Mouse (Mus musculus) G1E (cell line): Measurements from ENCODE around the gene Wfikkn2. TPM values are rescaled to one million over a fixed set of nuclear protein-coding genes. Genes with fewer than 3 reads are reported as not detected.

Experiments
- ATAC-seq: 2 replicates; pipeline ENCODE4 v1.8.0; 2016; ENCODE audit warnings: mild to moderate bottlenecking; ENCODE audit not compliant: insufficient number of reproducible peaks, poor library complexity, low FRiP score, severe bottlenecking; ENCODE audit errors: extremely low read depth
- DNase-seq: peaks from one replicate; pipeline ENCODE4 v3.0.0; 2012; ENCODE audit warnings: low spot score
- H3K27me3 ChIP-seq: 2 replicates; pipeline ENCODE4 v1.6.1; 2012; ENCODE audit warnings: mild to moderate bottlenecking, low read length, inconsistent platforms; ENCODE audit not compliant: insufficient read depth
- H3K36me3 ChIP-seq: replicated peaks from 2 replicates; pipeline ENCODE3; 2012; ENCODE audit warnings: mild to moderate bottlenecking, inconsistent platforms
- H3K4me1 ChIP-seq: 2 replicates; pipeline ENCODE4 v1.6.1; 2012; ENCODE audit warnings: low read depth, low read length, inconsistent platforms, mixed read lengths; ENCODE audit not compliant: insufficient read depth
- H3K4me3 ChIP-seq: 2 replicates; pipeline ENCODE4 v1.5.1; 2012; ENCODE audit warnings: low read depth, mild to moderate bottlenecking, inconsistent platforms, low read length, moderate library complexity, mixed read lengths
- H3K9me3 ChIP-seq: replicated peaks from 2 replicates; pipeline ENCODE4 v1.6.1; 2012; ENCODE audit warnings: inconsistent platforms
- CTCF ChIP-seq: IDR thresholded peaks from 2 replicates; pipeline ENCODE4 v1.5.1; 2012; ENCODE audit warnings: low read depth, low read length, inconsistent platforms, mixed read lengths
- GATA1 ChIP-seq: IDR thresholded peaks from 2 replicates; pipeline ENCODE4 v1.6.1; 2012; ENCODE audit warnings: borderline replicate concordance, low read length, inconsistent platforms, mixed read lengths
- GATA2 ChIP-seq: IDR thresholded peaks from 2 replicates; pipeline ENCODE4 v1.6.1; 2012; ENCODE audit warnings: low read depth, low read length, inconsistent platforms, borderline replicate concordance
- POLR2AphosphoS5 ChIP-seq: IDR thresholded peaks from 2 replicates; pipeline ENCODE4 v1.6.1; 2012; ENCODE audit warnings: low read depth, low read length, inconsistent platforms; ENCODE audit not compliant: insufficient replicate concordance
- TAL1 ChIP-seq: conservative IDR thresholded peaks from 2 replicates; pipeline ENCODE4 v1.6.1; 2012; ENCODE audit warnings: low read depth, low read length, inconsistent platforms, mixed read lengths
- polyA plus RNA-seq: library from polyadenylated mRNA; stranded (reverse); fragments of >175 nt; gene quantifications from 2 replicates; pipeline ENCODE4 v1.2.3, GENCODE M21; 2012
- total RNA-seq, 2 experiments: library from RNA; stranded (forward) in 1 of 2; stranded (reverse) in 1 of 2; fragments of 200-1000 nt in 1 of 2; fragments of >200 nt in 1 of 2; fragmentation: Nextera tagmentation in 1 of 2; gene quantifications; 2 replicates each; pipeline ENCODE4 v1.2.3; 2014 to 2017

Wfikkn2 gene
- total and polyA plus RNA-seq, 3 experiments, result 0.03 to 0.05 TPM; not detected in 1

DNA sequence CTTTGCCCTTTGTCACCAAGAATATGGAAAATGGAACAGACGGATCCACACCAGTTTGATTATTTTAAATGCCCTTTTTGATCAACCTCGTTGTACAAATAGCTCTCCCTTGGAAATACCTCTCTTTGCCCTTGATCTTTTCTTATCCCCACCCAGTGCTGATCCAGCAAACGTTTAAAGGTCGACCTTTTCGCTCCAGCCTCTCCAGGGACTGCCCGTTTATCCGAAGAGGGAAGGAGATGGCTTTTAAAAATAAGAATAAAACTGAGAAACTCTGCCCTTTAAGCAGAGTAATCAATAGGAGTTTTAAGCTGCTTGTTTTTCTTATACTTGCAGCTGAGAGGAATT, 33.3 kb downstream of the Wfikkn2 start:
- no peaks in the 10 kb centered on the region for H3K27me3 ChIP-seq
- DNase-seq, result no peak
- no peak for ATAC-seq
- peaks cover 36% of the 10 kb centered on the region for H3K4me1 ChIP-seq
- no peaks in the 10 kb centered on the region for H3K9me3 ChIP-seq
- H3K4me3 ChIP-seq, result peak overlapping the region; percentile 84
- TF ChIP-seq GATA2 (no peak), GATA1 (no peak), TAL1 (no peak), CTCF (no peak)
- peaks cover 15% of the 10 kb centered on the region for H3K36me3 ChIP-seq

DNA sequence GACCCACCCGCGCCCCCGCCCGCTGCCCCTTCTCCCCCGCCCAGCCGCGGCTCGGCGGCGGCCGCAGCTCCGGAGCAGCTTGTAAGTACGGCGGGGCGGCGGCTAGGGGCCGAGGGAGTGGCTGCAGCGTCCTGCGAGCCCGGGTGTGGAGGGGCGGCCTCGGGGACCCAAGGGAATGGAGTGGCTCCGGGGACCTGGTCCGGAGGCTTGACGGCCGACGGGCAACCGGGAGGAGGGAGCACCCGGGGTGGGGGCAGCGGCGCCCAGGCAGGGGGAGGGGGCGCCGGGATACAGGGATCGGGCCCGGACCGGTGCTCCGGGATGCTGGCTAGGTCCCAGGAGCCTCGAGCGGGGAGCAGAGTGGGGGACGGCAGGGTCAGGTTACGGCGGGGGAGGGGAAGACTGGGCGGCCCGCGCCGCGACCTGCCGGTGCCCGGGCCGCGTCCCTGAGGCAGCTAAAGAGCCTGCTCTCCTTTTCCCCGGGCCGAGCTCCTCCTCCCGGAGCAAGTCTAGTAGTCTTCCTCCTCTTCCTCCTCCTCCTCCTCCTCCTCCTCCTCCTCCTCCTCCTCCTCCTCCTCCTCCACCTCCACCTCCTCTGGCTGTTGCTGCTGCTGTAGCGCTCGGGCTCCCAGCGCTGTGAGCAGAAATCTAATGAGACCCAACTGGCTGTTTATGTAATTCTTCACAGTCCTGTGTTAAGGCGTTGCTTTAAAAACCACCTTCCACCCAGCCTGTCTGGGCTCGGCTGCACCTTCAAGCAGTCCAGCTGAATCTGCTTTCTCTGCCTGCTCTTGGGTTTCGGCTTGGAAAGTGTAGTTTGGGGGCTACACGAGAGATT, 33.9 kb downstream of the Wfikkn2 start:
- ATAC-seq (no peak), DNase-seq (no peak)
- no peak for TF ChIP-seq GATA1
- no peak for TF ChIP-seq TAL1
- TF ChIP-seq POLR2AphosphoS5, result no peak
- TF ChIP-seq GATA2, result no peak
- TF ChIP-seq CTCF, result no peak
- Histone ChIP-seq H3K4me1 (peaks cover 41% of the 10 kb centered on the region), H3K9me3 (no peaks in the 10 kb centered on the region), H3K27me3 (no peaks in the 10 kb centered on the region), H3K36me3 (peaks cover 15% of the 10 kb centered on the region), H3K4me3 (peak overlapping the region; percentile 84)

DNA sequence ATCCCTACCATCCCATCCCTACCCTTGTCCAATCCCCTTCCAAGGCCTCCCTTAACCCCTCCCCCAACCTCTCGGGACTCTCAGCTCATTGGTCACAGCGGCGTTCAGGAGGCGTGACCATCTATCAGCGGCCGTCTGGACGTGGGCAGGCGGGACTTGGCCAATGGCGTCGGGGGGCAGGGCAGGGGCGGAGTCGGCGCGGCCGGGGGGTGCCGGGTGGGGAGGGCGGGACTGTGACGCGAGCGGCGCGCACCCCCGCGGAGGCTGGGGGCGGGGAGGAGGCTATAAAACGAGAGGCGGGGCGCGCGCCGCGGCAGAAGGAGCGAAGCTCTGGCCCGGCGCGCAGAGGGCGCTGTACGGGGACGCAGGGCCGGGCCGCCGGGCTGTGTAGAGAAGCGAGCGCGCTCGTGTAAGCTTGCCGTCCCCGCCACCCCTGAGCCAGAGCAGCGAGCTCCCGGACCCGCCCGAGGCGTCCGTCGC, 34.6 kb downstream of the Wfikkn2 start, which contains the start of gene Tob1:
Tob1 (plus strand) TSS at position 331 of the 480 bp plus-strand sequence.
- Histone ChIP-seq H3K36me3 (peaks cover 15% of the 10 kb centered on the region), H3K4me3 (peak within 1 kb of the TSS; percentile 84), H3K4me1 (peaks cover 44% of the 10 kb centered on the region), H3K9me3 (no peaks in the 10 kb centered on the region), H3K27me3 (0 out of 2 replicates have a peak, but pooled peaks cover 1% of the 10 kb centered on the region)
- ATAC-seq, result peak; percentile 97
- TF ChIP-seq POLR2AphosphoS5 (peak; percentile 96), TAL1 (no peak)
- peak; percentile 98 for DNase-seq

DNA sequence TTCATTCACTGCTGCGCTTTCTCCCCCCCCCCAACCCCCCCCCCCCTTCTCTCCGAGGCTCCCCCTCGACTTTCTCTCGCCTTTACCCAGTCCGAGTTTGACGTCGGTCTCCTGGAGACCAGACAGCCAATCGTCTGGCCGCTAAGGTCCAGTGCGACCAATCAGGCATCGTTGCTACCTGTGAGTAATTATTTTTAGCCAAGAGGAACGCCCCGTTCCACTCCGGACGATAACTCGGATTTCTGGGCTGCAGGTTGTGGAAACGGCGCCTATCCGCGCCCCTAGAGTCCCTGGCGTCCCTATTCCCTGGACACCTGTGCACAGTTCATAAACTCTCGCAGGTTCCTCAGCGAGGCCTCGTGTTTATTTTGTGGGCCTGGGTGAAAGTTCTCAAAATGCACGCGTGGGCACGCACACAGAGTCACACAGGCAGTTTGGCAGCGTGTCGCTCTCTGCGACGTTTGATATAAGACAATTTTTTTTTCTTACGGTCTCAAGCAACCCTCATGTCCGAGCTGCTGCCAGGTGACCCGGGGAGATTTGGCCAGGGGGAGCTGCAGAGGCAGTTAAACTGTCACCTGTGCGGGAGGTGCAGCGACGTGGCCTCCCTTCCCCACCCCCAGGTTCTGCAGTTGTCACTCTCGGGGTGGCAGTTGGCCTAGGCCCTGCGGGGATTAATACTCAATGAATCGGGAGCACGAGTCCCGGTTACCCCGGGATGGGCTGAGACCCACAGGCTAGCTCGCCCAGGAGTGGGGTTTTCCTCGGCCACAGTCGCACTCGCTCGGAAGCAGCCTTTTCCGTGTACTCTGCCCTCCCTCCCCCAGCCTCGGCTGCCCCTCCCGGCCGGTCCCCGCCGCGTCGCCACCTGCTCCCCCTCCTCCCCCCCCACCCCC, 35.4 kb downstream of the Wfikkn2 start:
- no peaks in the 10 kb centered on the region for H3K9me3 ChIP-seq
- peak; percentile 67 for ATAC-seq
- H3K4me3 ChIP-seq, result peak overlapping the region; percentile 77
- peak; percentile 95 for DNase-seq
- TF ChIP-seq TAL1 (no peak), GATA2 (no peak), POLR2AphosphoS5 (no peak), GATA1 (no peak), CTCF (no peak)
- H3K27me3 ChIP-seq, result peaks cover 3% of the 10 kb centered on the region
- H3K4me1 ChIP-seq, result peaks cover 50% of the 10 kb centered on the region
- peaks cover 13% of the 10 kb centered on the region for H3K36me3 ChIP-seq

DNA sequence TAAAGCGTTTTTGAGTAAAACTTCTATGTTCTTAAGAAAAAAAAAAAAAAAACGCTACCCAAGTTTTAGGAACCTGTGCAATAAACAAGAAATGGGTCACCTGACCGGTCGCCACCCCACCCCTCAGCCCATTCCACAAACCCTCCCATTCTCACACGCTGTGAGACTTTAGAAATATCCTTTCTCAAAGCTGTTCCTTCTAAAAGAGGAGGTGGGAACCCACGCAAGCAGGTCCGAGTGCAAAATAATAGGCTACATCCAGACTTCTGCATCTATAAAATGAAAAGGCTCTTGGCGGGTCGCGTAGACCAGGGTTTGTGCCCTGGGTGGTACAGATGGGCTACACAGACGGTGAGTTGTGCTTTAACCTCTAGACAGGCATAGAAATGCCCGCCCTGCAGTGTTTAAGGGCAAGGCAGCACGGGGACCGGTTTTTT, 36.1 kb downstream of the Wfikkn2 start:
- peaks cover 50% of the 10 kb centered on the region for H3K4me1 ChIP-seq
- peaks cover 12% of the 10 kb centered on the region for H3K36me3 ChIP-seq
- no peaks in the 10 kb centered on the region for H3K9me3 ChIP-seq
- peak overlapping the region; percentile 77 for H3K4me3 ChIP-seq
- ATAC-seq, result no peak
- peaks cover 3% of the 10 kb centered on the region for H3K27me3 ChIP-seq
- no peak for TF ChIP-seq CTCF
- DNase-seq, result no peak

DNA sequence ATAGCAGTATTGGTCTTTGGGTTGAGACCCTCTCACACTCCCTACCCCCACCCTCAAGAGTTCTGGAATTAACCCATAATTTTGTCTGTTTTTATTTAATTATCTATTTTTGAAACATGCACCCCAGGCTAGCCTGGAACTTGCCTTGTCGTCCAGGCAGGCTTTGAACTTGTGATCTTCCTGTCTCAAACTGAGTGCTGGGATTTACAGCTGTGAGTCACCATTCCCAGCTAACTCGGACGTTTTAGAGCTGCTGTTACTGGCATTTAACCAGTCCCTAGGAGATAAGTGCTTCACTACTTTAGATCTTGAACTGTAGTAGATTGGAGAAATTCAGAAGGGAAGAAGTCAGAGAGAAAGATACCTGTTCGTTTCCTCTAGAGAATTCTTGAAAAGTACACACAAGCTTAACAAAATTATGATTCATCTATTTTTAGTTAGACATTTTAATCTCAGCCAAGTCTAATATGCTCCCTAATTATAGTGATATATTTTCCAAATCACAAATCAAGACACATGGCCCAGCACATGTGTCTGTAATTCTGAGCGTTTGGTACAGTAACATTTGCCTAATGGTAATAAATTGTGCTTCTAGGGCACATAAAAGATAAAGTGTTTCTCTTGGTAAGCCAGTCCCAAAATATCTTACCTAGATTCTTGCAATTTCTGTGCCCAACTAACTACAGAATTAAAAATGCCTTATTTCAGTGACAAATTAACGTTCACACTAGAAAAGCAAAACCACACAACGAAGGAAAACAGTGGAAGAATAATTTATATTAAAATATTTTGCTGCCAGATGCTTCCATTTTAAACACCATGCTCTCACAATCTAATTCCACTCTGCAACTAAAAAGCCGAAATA, 36.8 kb downstream of the Wfikkn2 start:
- no peak overlapping the region for H3K4me3 ChIP-seq
- DNase-seq, result no peak
- peaks cover 3% of the 10 kb centered on the region for H3K27me3 ChIP-seq
- TF ChIP-seq POLR2AphosphoS5, result no peak
- no peak for TF ChIP-seq CTCF
- no peak for TF ChIP-seq GATA2
- no peak for TF ChIP-seq TAL1
- TF ChIP-seq GATA1, result no peak
- ATAC-seq, result no peak
- H3K9me3 ChIP-seq, result no peaks in the 10 kb centered on the region
- H3K4me1 ChIP-seq, result peaks cover 45% of the 10 kb centered on the region
- peaks cover 5% of the 10 kb centered on the region for H3K36me3 ChIP-seq
